Mouse (Mus musculus): Measurements from ENCODE around the gene Gm32802. TPM values are rescaled to one million over a fixed set of nuclear protein-coding genes. Genes with fewer than 3 reads are reported as not detected.

Gene Gm32802
- not detected for polyA plus RNA-seq (2014; fragmentation: Illumina TruSeq; extraction: RNeasy Lipid Tissue Mini Kit (QIAGEN cat#74804); ENCODE audit: low read depth, low replicate concordance)

DNA sequence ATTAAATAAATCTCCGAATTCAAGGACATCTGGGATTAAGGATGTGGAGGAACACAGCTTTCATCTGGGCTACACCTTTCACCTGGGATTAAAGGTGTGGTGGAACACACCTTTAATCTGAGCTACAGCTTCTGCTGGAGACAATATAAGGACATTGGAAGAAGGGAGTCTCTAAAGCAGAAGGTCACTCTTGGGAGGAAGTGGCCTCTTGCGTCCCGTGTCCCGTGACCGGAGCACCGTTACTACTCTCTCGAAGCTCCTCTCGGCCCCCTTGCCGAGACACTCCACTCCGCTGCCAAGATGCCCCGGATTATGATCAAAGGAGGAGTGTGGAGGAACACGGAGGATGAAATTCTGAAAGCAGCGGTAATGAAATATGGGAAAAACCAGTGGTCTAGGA lies at the start of gene Gm32802:
Gene Gm32802 (plus strand): TSS at position 301 of the 400 bp plus-strand sequence.

DNA sequence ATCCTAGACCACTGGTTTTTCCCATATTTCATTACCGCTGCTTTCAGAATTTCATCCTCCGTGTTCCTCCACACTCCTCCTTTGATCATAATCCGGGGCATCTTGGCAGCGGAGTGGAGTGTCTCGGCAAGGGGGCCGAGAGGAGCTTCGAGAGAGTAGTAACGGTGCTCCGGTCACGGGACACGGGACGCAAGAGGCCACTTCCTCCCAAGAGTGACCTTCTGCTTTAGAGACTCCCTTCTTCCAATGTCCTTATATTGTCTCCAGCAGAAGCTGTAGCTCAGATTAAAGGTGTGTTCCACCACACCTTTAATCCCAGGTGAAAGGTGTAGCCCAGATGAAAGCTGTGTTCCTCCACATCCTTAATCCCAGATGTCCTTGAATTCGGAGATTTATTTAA lies 17.8 kb upstream of the Gm32802 start, which contains the start of gene Gm32717:
Gene Gm32717 (minus strand): TSS at position 101 of the 400 bp plus-strand sequence.

GRCm38 (mm10) chr10:118294938-118295337 lies 36.5 kb downstream of the Gm32802 start, which contains the start of gene Iltifb:
TSS of gene Iltifb (minus strand) at chr10:118295038.

Other genes with a start within 250 kb of the Gm32802 start
- 69.2 TPM for gene Mdm1, start 116.9 kb upstream of the Gm32802 start, polyA plus RNA-seq (2014; fragmentation: Illumina TruSeq; extraction: RNeasy Lipid Tissue Mini Kit (QIAGEN cat#74804); ENCODE audit: low read depth, low replicate concordance)
- not detected for gene Il22, start 53.7 kb upstream of the Gm32802 start, polyA plus RNA-seq (2014; fragmentation: Illumina TruSeq; extraction: RNeasy Lipid Tissue Mini Kit (QIAGEN cat#74804); ENCODE audit: low read depth, low replicate concordance)
- gene Gm32717, start 17.9 kb upstream of the Gm32802 start, polyA plus RNA-seq (2014; fragmentation: Illumina TruSeq; extraction: RNeasy Lipid Tissue Mini Kit (QIAGEN cat#74804); ENCODE audit: low read depth, low replicate concordance) = not detected
- not detected for gene Iltifb, start 36.4 kb downstream of the Gm32802 start, polyA plus RNA-seq (2014; fragmentation: Illumina TruSeq; extraction: RNeasy Lipid Tissue Mini Kit (QIAGEN cat#74804); ENCODE audit: low read depth, low replicate concordance)
- gene Gm9040, start 68.3 kb downstream of the Gm32802 start, polyA plus RNA-seq (2014; fragmentation: Illumina TruSeq; extraction: RNeasy Lipid Tissue Mini Kit (QIAGEN cat#74804); ENCODE audit: low read depth, low replicate concordance) = not detected
- gene Gm9044, start 73.7 kb downstream of the Gm32802 start, polyA plus RNA-seq (2014; fragmentation: Illumina TruSeq; extraction: RNeasy Lipid Tissue Mini Kit (QIAGEN cat#74804); ENCODE audit: low read depth, low replicate concordance) = not detected
- gene Gm9045, start 79.1 kb downstream of the Gm32802 start, polyA plus RNA-seq (2014; fragmentation: Illumina TruSeq; extraction: RNeasy Lipid Tissue Mini Kit (QIAGEN cat#74804); ENCODE audit: low read depth, low replicate concordance) = not detected
- gene Gm9046, start 84.6 kb downstream of the Gm32802 start, polyA plus RNA-seq (2014; fragmentation: Illumina TruSeq; extraction: RNeasy Lipid Tissue Mini Kit (QIAGEN cat#74804); ENCODE audit: low read depth, low replicate concordance) = not detected
- gene Gm9048, start 90.0 kb downstream of the Gm32802 start, polyA plus RNA-seq (2014; fragmentation: Illumina TruSeq; extraction: RNeasy Lipid Tissue Mini Kit (QIAGEN cat#74804); ENCODE audit: low read depth, low replicate concordance) = not detected
- not detected for gene Gm9049, start 95.4 kb downstream of the Gm32802 start, polyA plus RNA-seq (2014; fragmentation: Illumina TruSeq; extraction: RNeasy Lipid Tissue Mini Kit (QIAGEN cat#74804); ENCODE audit: low read depth, low replicate concordance)
- gene Ifng, start 182.4 kb downstream of the Gm32802 start, polyA plus RNA-seq (2014; fragmentation: Illumina TruSeq; extraction: RNeasy Lipid Tissue Mini Kit (QIAGEN cat#74804); ENCODE audit: low read depth, low replicate concordance) = not detected